Mouse (Mus musculus) ovary, postnatal 36 days (tissue): ENCODE measurements around the gene Bcar3.

ENCODE experiments used
- DNase-seq: peaks from one replicate; pipeline ENCODE4 v3.0.0; 2022; ENCODE audit warnings: low spot score, mixed read lengths

The Bcar3 gene

DNA sequence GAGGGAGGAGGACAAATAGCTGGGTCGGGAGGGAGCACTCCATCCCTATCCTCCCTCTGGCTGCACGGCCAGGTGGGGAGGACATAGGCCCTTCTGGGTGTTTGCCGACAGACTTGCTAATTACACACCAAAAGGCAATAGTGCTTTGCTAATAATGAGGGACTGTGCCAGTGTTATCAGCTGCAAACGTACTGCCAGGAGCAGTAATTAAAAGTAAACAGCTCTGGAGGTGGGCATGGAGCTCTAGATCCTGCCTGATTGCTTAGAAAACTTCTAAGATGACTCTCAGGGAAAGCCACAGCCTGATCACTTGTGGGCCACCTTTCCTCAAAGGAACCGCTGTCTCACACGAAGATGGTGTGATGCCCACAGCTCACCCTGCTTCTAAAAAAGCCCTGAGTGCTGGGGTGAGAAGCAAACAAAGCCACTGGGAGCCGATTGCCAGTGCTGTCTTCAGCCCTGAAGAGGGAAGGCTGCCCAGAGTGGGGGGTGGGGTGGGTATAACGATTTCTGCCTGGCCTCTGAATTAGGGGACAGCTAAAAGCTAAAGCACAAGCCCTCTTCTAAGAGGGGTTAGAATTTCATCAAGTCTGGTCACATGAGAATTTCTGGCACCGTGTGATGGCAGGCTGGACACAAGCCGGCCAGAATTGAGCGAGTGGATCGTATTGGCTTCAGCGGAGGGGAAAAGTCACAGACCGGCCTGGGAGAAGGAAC lies 189.3 kb downstream of the Bcar3 start:
- DNase-seq: no peak

DNA sequence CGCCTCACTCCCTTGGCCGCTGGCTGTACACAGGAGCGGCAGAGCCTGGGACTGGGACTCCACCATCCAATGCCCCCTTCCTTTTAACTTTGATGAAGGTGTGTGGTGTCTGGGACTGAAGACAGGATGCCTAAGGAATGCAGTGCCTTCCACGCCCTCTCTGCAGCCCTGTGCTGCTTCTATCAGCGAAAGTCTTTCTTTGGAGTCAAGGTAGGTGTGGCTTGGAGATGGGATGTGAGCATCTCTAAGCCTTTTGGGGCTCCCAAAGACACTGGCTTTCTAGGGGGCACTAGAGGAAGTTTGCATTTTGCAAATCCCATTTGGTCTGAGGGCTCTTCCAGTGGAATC lies 189.8 kb downstream of the Bcar3 start:
- DNase-seq: no peak

DNA sequence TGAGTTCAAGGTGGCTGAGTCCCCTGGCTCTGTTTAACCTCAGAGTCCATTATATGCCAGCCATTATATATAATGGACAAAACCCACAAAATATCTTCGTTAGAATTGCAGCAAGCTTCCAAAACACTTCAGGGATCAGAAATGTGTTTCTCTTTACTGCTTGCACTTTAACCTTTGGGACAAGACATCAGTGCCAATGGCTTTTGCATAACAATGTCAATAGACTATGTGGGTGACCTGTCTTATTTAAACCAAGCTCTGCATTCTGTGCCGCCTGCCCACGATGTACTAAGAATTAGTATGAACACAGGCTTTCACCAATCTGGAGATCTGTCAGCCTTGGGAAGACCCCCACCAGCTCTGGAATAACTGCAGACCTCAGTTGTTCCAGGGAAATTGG lies 190.4 kb downstream of the Bcar3 start:
- no peak for DNase-seq

DNA sequence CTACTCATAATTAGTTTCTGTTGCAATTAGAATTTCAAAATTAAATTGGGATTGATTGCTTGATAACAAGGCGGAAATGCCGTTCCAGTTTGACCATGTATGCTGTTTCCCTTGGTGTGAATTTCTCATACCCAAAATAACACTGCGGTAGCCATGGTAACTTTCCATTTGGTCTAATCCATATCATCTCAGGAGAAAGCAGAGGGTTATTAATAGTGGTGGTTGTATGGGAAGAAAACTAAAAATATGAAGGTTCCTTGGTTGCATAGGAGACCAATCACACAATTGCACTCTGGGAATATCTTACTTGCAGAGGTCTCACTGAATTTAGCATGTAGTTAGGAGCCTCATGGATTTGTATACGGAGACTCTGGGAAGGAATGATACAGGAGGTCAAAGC lies 191.8 kb downstream of the Bcar3 start:
- no peak for DNase-seq

DNA sequence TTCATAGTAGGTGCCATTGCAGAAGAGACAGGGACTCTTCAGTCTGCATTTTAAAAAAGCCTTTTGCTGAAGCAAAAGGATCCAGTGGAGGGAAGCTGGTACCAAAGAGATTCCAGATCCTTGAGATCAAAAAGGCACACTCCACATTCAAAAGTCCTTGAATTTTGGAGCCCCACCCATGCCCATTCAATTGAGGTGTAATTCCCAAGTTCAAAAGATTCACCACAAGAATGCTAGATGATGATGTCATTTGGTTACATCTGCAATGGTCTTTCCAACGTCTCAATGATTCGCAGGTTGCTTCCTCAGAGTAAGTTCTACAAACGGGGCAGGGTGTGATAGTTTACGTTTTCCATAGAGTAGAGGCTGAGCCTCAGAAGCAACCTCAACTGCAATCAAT lies 192.3 kb downstream of the Bcar3 start:
- DNase-seq: no peak

DNA sequence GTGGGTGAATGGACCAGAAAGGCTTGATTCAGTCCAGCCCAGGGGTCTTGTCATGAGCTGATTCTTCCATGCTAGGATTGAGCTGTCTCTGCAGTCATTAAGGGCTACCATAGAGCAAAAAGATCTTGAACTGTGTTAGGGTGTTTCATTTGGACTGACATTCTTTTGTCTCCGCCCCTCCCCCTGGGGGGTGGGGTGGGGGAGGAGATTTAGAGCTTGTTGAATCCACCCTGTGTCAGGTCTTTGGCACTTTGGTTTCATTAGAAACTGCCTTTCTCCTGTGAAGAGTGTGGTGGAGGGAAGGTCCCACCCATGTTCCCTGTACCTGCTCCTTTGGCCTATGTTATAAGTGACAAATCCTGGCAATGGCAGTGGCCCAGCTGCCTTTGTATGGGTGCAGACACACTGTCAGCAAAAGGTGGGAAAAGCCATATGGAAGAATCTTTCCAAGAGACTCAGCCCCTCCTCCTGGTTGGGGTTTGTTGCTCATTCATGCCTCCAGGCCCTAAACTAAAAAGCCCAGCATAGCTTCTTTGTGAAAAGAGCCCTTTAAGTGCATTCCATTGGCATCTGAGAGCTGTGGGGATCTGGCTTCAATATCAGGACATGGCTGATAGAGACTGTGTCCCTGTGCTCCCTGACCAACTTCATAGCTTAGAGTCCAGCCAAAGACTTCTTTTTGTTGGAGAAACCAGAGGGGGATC lies 194.3 kb downstream of the Bcar3 start:
- DNase-seq: no peak

DNA sequence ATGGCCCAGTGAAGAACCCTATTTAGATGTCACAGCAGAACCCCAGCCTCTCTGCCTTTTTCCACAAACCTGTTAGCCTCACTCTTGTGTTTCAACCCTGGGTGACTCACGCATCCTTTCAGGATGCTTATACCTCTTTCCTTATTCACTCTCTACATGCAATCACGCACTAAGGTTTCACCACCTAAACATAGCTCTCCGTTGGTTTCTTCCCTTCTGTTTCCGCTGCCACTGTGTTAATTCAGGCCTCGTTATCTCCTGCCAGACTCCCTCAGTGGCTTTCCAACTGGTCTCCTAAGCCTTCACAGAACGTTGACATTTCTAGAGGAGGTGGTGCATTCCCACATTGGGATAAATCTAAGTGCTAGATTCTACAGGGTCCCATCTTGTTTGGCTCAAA lies 196.6 kb downstream of the Bcar3 start:
- DNase-seq: no peak

DNA sequence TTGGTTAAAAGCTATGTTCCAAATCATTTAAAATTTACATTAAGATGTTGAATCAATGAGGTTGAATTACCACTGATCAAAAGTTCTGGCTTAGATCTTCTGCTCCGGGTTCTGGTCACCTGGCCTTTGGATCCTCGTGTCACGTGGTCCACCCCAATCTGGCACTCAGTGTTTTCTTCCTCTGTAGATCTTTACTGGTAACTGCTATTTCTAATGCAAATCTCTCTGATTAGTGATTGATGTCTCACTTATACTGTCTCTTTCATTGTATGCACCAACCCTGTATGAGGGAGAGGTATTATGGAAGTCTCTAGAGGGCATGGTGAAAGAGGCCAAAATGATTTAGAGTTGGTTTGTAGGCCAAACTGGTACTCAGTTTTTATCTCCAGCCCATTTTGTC lies 198.1 kb downstream of the Bcar3 start:
- DNase-seq: no peak

DNA sequence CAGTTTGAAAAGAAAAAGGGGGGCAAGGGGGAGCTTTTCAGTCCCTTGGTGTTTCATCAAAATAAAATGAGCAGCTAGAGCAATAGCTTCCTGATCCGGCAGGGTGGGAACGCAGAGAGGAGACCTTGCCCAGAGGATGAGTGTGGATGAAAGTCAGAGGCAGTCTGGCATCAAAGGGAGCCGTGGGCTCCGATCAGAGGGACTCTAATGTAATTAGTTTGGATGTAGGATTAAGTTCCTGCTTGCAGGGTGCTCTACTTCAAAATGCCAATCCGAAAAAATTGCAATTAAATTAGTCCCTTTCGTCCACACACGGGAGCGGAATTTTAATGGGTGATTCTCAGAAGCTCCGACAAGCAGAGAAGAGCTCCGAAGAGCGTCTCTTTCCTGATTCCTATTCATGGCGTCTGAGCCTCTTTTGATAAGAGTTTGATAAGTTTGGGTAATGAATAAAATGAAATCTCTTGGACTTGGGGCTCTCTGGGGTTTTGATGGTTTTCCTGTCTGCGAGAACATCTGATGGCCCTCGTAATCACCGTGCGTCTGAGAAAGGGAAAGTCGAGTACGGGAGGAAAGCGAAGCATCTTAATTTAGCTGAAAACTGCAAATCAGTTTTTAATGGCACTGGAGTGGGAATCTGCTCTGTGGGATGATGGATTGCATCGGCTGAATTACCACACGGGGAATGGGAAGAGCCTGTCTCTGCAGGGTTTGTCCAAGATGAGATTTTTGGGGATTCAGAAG lies 199.1 kb downstream of the Bcar3 start:
- no peak for DNase-seq

DNA sequence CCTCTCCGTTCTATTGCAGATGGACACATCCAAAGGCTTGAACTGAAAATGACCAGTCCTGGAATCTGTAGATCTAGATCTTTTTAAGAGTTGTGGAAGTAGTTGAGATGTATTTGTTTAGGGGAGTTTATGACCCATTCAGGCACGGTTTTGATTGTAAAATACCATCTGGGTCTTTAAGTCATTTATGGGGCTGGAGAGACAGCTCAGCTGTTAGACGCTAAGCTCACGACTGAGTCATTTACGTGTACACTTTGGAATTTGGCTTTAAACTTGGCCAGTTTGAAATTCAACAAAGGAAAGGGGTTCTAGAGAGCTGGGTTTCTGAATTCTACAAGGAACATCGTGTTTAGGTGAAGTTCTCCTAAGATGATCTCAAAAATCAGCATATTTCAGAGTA lies 200.8 kb downstream of the Bcar3 start:
- DNase-seq: no peak

DNA sequence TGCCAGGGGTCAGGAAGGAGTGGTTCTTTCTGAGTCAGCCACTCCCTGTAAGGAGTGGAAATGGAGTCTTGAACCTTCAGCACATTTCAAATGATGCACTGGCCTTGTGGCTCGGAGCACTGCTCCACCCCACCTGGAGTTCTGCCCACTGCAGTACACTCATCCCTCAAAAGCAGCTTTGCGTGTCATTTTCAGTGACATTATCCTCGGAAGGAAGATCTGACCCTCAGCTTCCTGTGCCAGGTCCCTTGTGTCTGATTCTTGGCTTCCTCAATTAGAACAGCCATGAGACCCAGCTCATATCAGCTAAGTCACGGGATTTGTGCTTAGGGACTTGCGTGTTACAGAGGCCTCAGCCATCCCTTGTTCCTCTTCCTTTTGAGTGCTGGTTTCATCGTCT lies 203.9 kb downstream of the Bcar3 start:
- DNase-seq: no peak

DNA sequence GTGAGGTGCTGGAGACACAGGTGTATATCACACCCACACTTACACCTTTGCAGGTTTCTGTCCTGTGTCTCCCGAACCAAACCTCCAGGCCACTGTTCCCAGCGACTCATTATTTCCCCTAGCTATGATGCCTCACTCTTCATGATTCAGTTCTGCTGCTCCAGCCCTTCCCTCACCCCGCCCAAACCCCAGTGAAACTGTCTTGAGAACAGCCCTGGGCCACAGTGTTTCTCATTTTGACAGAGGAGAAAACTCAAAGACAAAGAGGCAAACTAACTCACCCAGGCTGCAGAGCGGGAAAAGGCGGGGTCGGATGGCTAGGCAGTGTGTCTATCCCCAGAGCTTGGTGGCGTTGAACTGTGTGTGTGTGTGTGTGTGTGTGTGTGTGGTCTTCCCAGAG lies 204.6 kb downstream of the Bcar3 start:
- no peak for DNase-seq

DNA sequence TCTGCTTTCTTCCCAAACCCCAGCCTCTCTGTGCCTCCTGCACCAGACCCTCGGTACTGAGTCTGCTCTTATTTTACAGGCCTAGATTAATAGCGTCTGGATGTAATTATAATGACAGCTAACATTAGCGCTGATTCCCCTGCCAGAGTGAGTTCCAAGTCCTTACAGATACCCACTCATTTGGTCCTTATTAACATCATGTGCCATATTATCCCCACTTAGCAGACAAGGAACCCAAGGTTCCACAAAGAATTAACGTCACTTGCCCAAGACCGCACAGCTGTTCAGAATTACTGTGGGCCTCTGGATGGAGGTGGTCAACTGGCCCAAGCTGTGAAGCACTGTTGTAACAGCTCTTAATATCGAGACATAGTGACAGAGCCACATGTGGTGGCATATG lies 205.7 kb downstream of the Bcar3 start:
- DNase-seq: no peak

DNA sequence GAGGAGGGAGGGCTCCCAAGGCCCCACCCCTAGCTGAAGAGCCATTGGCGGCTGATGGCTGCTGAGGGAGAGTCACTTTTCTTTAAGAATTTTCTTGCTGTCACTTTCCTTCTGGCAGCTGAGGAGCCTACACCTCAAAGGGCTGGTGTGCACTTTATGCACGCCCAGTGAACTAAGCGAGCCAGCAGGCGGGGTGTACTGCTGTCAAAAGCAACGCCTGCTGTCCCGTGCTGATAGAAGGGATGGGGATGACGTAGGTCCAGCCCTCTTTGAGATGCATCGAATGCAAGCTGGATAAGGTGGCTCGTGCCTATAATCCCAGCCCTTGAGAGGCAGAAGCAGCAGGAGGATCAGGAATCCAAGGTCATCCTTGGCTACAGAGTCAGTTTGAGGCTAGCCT lies 207.0 kb downstream of the Bcar3 start:
- no peak for DNase-seq

DNA sequence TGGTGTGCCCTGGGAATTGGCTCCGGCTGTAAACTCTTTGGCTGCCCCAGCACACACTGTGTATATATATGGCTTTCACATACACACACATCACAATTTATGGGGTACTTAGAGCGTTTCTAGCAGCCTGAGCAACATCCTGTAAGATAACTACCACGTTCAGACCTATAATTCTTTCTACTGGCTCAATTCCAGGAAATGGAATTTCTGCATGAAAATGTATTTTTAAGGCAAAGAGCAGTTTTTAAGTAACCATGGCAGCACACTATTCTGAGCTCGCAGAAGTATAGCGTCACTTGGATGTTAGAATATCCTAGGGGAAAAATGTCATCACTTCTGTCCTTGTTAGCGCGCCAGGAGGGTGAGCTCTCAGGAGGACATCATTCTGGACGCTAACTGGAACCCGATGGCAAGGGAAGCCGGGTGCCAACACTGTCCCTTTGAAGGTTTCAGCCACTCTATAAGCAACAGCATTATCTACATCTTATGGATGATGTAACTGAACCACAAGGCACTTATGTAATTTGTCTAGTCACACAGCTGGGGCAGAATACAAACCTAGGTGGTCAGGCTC lies 212.5 kb downstream of the Bcar3 start:
- no peak for DNase-seq

DNA sequence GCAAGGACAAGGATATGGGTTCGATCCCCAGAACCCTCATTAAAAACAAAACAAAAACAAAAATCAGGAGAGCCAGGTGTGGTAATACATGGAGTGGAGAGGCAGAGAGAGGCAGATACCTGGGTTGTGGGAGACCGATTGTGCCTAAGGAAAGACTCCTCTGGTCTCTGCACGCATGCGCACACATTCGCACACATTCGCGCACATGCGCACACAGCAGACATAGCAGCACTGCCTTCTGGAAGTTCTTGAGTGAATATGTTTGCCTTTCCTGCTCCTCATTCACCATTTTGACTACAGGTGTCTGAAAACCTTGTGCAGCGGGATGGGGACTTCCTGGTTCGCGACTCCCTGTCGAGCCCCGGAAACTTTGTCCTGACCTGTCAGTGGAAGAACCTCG lies 213.9 kb downstream of the Bcar3 start:
- DNase-seq: no peak

DNA sequence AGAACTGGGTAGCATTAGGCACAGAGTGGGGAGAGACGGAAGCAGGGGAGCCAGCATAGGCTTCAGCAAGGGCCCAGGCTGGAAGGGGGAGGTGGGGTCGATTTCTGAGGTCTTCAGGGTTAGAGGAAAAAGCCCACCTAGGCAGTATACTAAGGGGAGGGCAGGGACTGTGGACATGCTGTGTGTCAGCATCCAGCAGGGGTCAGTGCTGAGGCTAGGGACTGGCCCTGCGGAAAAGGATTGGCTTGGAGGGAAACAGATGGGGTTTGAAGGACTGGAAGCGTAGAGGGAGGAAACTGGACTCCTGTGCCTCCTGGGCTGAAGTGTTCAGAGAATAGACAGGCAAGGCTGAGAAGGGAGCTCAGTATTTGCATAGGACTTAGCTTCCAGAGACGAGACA lies 215.1 kb downstream of the Bcar3 start:
- peak; percentile 53 for DNase-seq

DNA sequence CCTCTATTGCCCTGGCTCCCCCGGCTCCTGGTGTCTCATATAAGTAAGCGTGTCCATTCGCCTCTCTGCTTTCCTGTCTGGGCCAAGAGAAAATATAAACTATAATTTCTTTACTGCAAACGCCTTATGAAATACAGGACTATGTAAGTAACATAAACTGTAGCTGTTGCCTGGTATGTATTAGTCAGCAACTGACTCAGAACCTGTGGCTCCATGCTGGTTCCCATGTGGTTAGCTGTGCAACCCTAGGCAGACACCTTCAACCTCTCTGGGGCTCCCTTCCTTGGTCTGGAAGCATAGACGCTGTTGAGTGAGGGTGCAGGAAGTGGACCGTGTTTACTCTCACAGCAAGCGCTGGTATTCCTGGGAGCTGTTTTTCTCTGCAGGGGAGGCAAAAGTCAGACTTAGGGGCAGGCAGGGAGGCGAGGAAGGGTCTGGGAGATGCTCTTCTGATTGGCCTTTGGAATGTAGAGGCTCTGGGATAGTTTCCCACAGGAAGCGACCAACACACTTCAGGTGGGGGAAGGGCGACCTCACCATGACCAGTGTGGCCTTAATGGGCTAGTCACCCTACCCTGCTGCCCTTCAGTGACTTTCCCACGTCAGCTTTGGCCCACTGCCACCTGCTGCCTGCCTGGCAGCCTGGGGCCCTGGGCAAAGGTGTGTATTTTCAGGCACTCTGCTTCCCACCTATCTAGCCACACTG lies 215.8 kb downstream of the Bcar3 start:
- peak; percentile 30 for DNase-seq

DNA sequence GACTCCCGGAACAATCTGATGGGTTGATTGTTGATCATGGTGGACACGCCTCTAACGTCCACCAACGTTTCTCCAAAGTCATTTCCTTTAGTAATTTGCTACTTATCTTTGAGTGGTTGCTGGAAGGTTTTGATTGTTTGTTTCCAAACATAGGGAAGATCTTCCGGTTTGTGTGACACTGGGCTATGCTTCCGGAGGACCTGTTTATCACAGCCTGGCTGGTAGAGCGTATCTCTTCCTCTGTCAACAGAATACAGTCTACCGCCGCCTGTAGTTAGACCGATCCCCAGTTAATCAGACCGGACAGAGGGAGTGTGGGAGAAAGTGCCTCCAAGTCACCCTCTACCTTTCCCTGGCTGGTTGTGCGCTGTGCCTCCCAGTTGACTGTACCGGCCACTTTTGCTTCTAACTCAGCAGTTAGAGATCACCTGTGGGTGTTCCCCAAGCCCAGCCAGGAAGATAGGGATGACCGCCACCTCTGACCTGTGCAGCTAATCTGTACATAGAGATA lies 216.4 kb downstream of the Bcar3 start:
- DNase-seq: no peak

DNA sequence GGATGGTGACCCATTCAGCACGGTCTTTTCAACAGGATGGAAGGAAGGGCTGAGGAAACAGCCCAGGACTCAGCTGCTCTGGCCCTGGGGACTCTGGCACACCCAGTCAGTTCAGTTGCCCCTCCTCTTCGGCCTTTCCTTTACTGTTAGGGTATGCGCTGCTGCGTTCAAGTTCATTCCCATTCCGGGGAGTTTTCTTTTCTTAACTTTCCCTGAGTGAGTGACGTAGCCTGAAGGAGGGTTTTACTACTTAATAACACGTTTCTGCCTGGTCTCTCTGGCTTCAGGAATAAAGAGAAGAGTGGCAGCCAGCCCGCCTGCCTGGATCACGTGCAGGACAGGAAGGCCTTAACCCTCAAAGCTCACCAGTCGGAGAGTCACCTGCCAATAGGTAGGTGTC lies 217.0 kb downstream of the Bcar3 start:
- no peak for DNase-seq

DNA sequence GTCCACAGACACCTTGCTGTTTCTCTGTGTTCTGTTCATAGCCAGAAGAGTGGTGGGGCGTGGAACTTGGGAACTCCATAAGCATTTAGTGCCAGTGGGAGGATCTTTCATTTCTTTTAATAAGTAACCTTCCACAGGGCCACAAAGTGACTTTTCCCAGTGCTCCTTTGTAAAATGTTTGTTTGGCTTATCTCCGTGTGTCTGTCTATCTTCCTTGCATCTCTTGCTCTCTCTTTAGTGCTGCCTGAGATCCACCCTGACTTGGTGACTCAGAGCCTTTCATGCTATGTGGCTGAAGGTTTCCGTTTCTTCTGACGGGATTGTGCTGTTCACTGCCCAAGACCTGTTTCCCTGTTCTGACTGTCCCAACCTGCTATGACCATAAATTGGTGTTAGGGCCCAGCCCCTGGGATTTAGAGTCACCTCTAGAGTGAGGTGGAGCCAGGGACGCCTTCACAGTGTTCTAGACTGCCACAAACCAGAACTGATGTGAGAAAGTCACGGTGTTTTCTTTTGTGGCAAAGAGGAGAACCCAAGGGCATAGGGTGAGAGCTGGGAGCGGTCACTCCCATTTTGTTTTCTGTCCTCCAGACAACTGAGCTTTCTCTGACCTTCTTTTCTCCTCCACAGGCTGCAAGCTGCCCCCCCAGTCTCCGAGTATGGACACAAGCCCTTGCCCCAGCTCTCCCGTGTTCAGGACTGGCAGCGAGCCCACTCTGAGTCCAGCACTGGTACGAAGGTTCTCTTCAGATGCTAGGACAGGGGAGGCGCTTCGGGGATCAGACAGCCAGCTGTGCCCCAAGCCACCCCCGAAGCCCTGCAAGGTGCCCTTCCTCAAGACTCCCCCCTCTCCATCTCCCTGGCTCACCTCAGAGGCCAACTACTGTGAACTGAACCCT lies 218.0 kb downstream of the Bcar3 start:
- no peak for DNase-seq
